Mouse (Mus musculus): Measurements from ENCODE around the gene Slc27a3. TPM values are rescaled to one million over a fixed set of nuclear protein-coding genes. Genes with fewer than 3 reads are reported as not detected.

Gene Slc27a3
- polyA plus RNA-seq, 1 experiment from 2014 or later, result 10.0 TPM

- peaks cover 14% of the 10 kb centered on the region for H3K4me1 ChIP-seq (ENCODE audit: control insufficient read depth, insufficient read depth, low read length)
- DNase-seq (ENCODE audit: low spot score, missing footprints) (no peak), ATAC-seq (ENCODE audit: low FRiP score) (no peak)
- peaks cover under 1% of the 10 kb centered on the region; the same call in 1 of the 2 replicates for H3K36me3 ChIP-seq (ENCODE audit: control insufficient read depth, insufficient read depth, low read length)
- H3K27ac ChIP-seq (ENCODE audit: low read depth, low read length), result no peak overlapping the region
- no peak overlapping the region for H3K9ac ChIP-seq (ENCODE audit: low read length)
- H3K27me3 ChIP-seq (ENCODE audit: control insufficient read depth, insufficient read depth, low read length), result peaks cover 2% of the 10 kb centered on the region
- no peak overlapping the region for H3K4me3 ChIP-seq (ENCODE audit: low read depth, low read length)
- 94% methylated on average over 10 of the region's 10 CpGs for WGBS
- H3K4me2 ChIP-seq, result no peak overlapping the region
- H3K9me3 ChIP-seq (ENCODE audit: control insufficient read depth, low read length), result no peaks in the 10 kb centered on the region
Observed at GRCm38 (mm10) chr3:90386817-90387216, 2.9 kb downstream of the Slc27a3 start.

GRCm38 (mm10) chr3:90384851-90385375 lies 4.8 kb downstream of the Slc27a3 start:
- Histone ChIP-seq H3K4me3 (ENCODE audit: low read depth, low read length) (no peak overlapping the region), H3K9me3 (ENCODE audit: control insufficient read depth, low read length) (no peaks in the 10 kb centered on the region), H3K4me1 (ENCODE audit: control insufficient read depth, insufficient read depth, low read length) (peaks cover 10% of the 10 kb centered on the region), H3K27me3 (ENCODE audit: control insufficient read depth, insufficient read depth, low read length) (peaks cover 2% of the 10 kb centered on the region), H3K36me3 (ENCODE audit: control insufficient read depth, insufficient read depth, low read length) (no peaks in the 10 kb centered on the region; the same call in 1 of the 2 replicates), H3K27ac (ENCODE audit: low read depth, low read length) (no peak overlapping the region), H3K4me2 (no peak overlapping the region), H3K9ac (ENCODE audit: low read length) (no peak overlapping the region)
- no peak for ATAC-seq (ENCODE audit: low FRiP score)
- no peak for DNase-seq (ENCODE audit: low spot score, missing footprints)
- 81% methylated on average over 7 of the region's 7 CpGs for WGBS

- ATAC-seq (ENCODE audit: low FRiP score), result no peak
- 98% methylated on average over 4 of the region's 4 CpGs for WGBS
Observed at GRCm38 (mm10) chr3:90383690-90384089, 6.0 kb downstream of the Slc27a3 start.

GRCm38 (mm10) chr3:90381727-90382126 lies 8.0 kb downstream of the Slc27a3 start:
- Histone ChIP-seq H3K9me3 (ENCODE audit: control insufficient read depth, low read length) (no peaks in the 10 kb centered on the region), H3K4me2 (no peak overlapping the region), H3K36me3 (ENCODE audit: control insufficient read depth, insufficient read depth, low read length) (no peaks in the 10 kb centered on the region; the same call in 1 of the 2 replicates), H3K27ac (ENCODE audit: low read depth, low read length) (no peak overlapping the region), H3K9ac (ENCODE audit: low read length) (no peak overlapping the region), H3K4me1 (ENCODE audit: control insufficient read depth, insufficient read depth, low read length) (no peaks in the 10 kb centered on the region), H3K27me3 (ENCODE audit: control insufficient read depth, insufficient read depth, low read length) (no peaks in the 10 kb centered on the region), H3K4me3 (ENCODE audit: low read depth, low read length) (no peak overlapping the region)
- WGBS, result 79% methylated on average over 11 of the region's 11 CpGs
- DNase-seq (ENCODE audit: low spot score, missing footprints), result no peak
- no peak for ATAC-seq (ENCODE audit: low FRiP score)

More at GRCm38 (mm10) chr3:90383690-90384089, 6.0 kb downstream of the Slc27a3 start:
- H3K27ac ChIP-seq (ENCODE audit: low read depth, low read length), result no peak overlapping the region
- H3K9me3 ChIP-seq (ENCODE audit: control insufficient read depth, low read length), result no peaks in the 10 kb centered on the region
- H3K4me2 ChIP-seq, result no peak overlapping the region
- H3K36me3 ChIP-seq (ENCODE audit: control insufficient read depth, insufficient read depth, low read length), result no peaks in the 10 kb centered on the region; the same call in 1 of the 2 replicates
- H3K4me1 ChIP-seq (ENCODE audit: control insufficient read depth, insufficient read depth, low read length), result peaks cover 1% of the 10 kb centered on the region
- peaks cover 2% of the 10 kb centered on the region for H3K27me3 ChIP-seq (ENCODE audit: control insufficient read depth, insufficient read depth, low read length)
- no peak overlapping the region for H3K4me3 ChIP-seq (ENCODE audit: low read depth, low read length)
- H3K9ac ChIP-seq (ENCODE audit: low read length), result no peak overlapping the region
- DNase-seq (ENCODE audit: low spot score, missing footprints), result no peak

- Histone ChIP-seq H3K27me3 (ENCODE audit: control insufficient read depth, insufficient read depth, low read length) (no peaks in the 10 kb centered on the region), H3K9ac (ENCODE audit: low read length) (no peak overlapping the region), H3K4me3 (ENCODE audit: low read depth, low read length) (no peak overlapping the region), H3K27ac (ENCODE audit: low read depth, low read length) (no peak overlapping the region), H3K9me3 (ENCODE audit: control insufficient read depth, low read length) (no peaks in the 10 kb centered on the region), H3K4me2 (no peak overlapping the region), H3K4me1 (ENCODE audit: control insufficient read depth, insufficient read depth, low read length) (peaks cover 10% of the 10 kb centered on the region), H3K36me3 (ENCODE audit: control insufficient read depth, insufficient read depth, low read length) (no peaks in the 10 kb centered on the region)
- WGBS, result 87% methylated on average over 5 of the region's 5 CpGs
- ATAC-seq (ENCODE audit: low FRiP score), result no peak
- DNase-seq (ENCODE audit: low spot score, missing footprints), result no peak
Observed at GRCm38 (mm10) chr3:90378496-90378895, 11.2 kb downstream of the Slc27a3 start.

- Histone ChIP-seq H3K9ac (ENCODE audit: low read length) (0 out of 2 replicates have a peak overlapping the region, but pooled peaks have one; percentile 6), H3K9me3 (ENCODE audit: control insufficient read depth, low read length) (no peaks in the 10 kb centered on the region), H3K4me3 (ENCODE audit: low read depth, low read length) (no peak overlapping the region), H3K4me2 (no peak overlapping the region), H3K36me3 (ENCODE audit: control insufficient read depth, insufficient read depth, low read length) (no peaks in the 10 kb centered on the region), H3K4me1 (ENCODE audit: control insufficient read depth, insufficient read depth, low read length) (peaks cover 10% of the 10 kb centered on the region), H3K27me3 (ENCODE audit: control insufficient read depth, insufficient read depth, low read length) (no peaks in the 10 kb centered on the region), H3K27ac (ENCODE audit: low read depth, low read length) (peak overlapping the region; percentile 41; the same call in 1 of the 2 replicates)
- peak; percentile 89 for DNase-seq (ENCODE audit: low spot score, missing footprints)
- 20% methylated on average over 1 of the region's 1 CpGs for WGBS
- ATAC-seq (ENCODE audit: low FRiP score), result peak; percentile 68
Observed at GRCm38 (mm10) chr3:90376247-90376585, 13.5 kb downstream of the Slc27a3 start.

- no peaks in the 10 kb centered on the region for H3K9me3 ChIP-seq (ENCODE audit: control insufficient read depth, low read length)
- H3K27me3 ChIP-seq (ENCODE audit: control insufficient read depth, insufficient read depth, low read length), result no peaks in the 10 kb centered on the region
- H3K4me1 ChIP-seq (ENCODE audit: control insufficient read depth, insufficient read depth, low read length), result peaks cover 10% of the 10 kb centered on the region
- H3K4me2 ChIP-seq, result no peak overlapping the region
- no peaks in the 10 kb centered on the region for H3K36me3 ChIP-seq (ENCODE audit: control insufficient read depth, insufficient read depth, low read length)
- ATAC-seq (ENCODE audit: low FRiP score) (peak; percentile 28; the same call in 1 of the 2 replicates), DNase-seq (ENCODE audit: low spot score, missing footprints) (no peak)
- H3K4me3 ChIP-seq (ENCODE audit: low read depth, low read length), result no peak overlapping the region
- H3K9ac ChIP-seq (ENCODE audit: low read length), result 0 out of 2 replicates have a peak overlapping the region, but pooled peaks have one; percentile 6
- peak overlapping the region; percentile 41; the same call in 1 of the 2 replicates for H3K27ac ChIP-seq (ENCODE audit: low read depth, low read length)
- WGBS, result 17% methylated on average over 3 of the region's 3 CpGs
Observed at GRCm38 (mm10) chr3:90375562-90376246, 14.0 kb downstream of the Slc27a3 start.

- ATAC-seq (ENCODE audit: low FRiP score), result no peak
- peaks cover 10% of the 10 kb centered on the region for H3K4me1 ChIP-seq (ENCODE audit: control insufficient read depth, insufficient read depth, low read length)
- H3K4me3 ChIP-seq (ENCODE audit: low read depth, low read length), result no peak overlapping the region
- H3K27ac ChIP-seq (ENCODE audit: low read depth, low read length), result no peak overlapping the region
- no peaks in the 10 kb centered on the region for H3K36me3 ChIP-seq (ENCODE audit: control insufficient read depth, insufficient read depth, low read length)
- no peak for DNase-seq (ENCODE audit: low spot score, missing footprints)
- 90% methylated on average over 4 of the region's 4 CpGs for WGBS
- no peaks in the 10 kb centered on the region for H3K9me3 ChIP-seq (ENCODE audit: control insufficient read depth, low read length)
- no peak overlapping the region for H3K9ac ChIP-seq (ENCODE audit: low read length)
- no peaks in the 10 kb centered on the region for H3K27me3 ChIP-seq (ENCODE audit: control insufficient read depth, insufficient read depth, low read length)
- H3K4me2 ChIP-seq, result no peak overlapping the region
Observed at GRCm38 (mm10) chr3:90374368-90374767, 15.4 kb downstream of the Slc27a3 start.

GRCm38 (mm10) chr3:90373432-90374028 lies 16.2 kb downstream of the Slc27a3 start:
- peak; percentile 75; the same call in 1 of the 2 replicates for ATAC-seq (ENCODE audit: low FRiP score)
- no peak overlapping the region for H3K4me3 ChIP-seq (ENCODE audit: low read depth, low read length)
- WGBS, result 28% methylated on average over 4 of the region's 4 CpGs

More at GRCm38 (mm10) chr3:90373432-90374028, 16.2 kb downstream of the Slc27a3 start:
- Histone ChIP-seq H3K27ac (ENCODE audit: low read depth, low read length) (no peak overlapping the region), H3K9ac (ENCODE audit: low read length) (no peak overlapping the region), H3K4me1 (ENCODE audit: control insufficient read depth, insufficient read depth, low read length) (peaks cover 10% of the 10 kb centered on the region), H3K27me3 (ENCODE audit: control insufficient read depth, insufficient read depth, low read length) (no peaks in the 10 kb centered on the region), H3K9me3 (ENCODE audit: control insufficient read depth, low read length) (no peaks in the 10 kb centered on the region), H3K36me3 (ENCODE audit: control insufficient read depth, insufficient read depth, low read length) (no peaks in the 10 kb centered on the region), H3K4me2 (no peak overlapping the region)
- peak; percentile 97 for DNase-seq (ENCODE audit: low spot score, missing footprints)
